Mouse (Mus musculus) cerebellum, adult (tissue): ENCODE data around the gene Rps18.
"Not testable (repeated sequence)": the region's sequence is repeated elsewhere in the genome, so short reads cannot be mapped to it uniquely, and the experiment has no call there.

ENCODE experiments used
- ATAC-seq: cut with Nextera tagmentation; 2 replicates; pipeline ENCODE4 v1.9.2; 2017; ENCODE audit warnings: mild to moderate bottlenecking, moderate library complexity, mixed read lengths; ENCODE audit not compliant: insufficient number of reproducible peaks, low FRiP score, low TSS enrichment

The Rps18 gene

DNA sequence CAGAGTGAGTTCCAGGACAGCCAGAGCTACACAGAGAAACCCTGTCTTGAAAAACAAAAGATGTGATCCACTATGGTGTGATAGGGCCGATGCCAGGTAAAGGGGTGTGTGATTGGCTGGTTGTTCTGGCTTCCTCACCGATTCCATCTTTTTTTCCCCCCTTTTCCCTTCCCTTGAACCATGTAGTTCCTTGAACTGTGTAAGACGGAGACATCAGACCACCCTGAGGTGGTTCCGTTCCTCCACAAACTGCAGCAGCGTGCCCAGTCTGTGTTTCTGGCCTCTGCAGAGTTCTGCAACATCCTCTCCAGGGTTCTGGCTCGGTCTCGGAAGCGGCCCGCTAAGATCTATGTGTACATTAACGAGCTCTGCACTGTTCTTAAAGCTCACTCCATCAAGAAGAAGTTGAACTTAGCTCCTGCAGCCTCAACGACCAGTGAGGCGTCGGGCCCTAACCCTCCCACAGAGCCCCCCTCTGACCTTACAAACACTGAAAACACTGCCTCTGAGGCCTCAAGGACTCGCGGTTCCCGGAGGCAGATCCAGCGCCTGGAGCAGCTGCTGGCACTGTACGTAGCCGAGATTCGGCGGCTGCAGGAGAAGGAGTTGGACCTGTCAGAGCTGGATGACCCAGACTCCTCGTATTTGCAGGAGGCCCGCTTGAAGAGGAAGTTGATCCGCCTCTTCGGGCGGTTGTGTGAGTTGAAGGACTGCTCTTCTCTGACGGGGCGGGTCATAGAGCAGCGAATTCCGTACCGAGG lies 44.6 kb downstream of the Rps18 start:
- ATAC-seq, result no peak

DNA sequence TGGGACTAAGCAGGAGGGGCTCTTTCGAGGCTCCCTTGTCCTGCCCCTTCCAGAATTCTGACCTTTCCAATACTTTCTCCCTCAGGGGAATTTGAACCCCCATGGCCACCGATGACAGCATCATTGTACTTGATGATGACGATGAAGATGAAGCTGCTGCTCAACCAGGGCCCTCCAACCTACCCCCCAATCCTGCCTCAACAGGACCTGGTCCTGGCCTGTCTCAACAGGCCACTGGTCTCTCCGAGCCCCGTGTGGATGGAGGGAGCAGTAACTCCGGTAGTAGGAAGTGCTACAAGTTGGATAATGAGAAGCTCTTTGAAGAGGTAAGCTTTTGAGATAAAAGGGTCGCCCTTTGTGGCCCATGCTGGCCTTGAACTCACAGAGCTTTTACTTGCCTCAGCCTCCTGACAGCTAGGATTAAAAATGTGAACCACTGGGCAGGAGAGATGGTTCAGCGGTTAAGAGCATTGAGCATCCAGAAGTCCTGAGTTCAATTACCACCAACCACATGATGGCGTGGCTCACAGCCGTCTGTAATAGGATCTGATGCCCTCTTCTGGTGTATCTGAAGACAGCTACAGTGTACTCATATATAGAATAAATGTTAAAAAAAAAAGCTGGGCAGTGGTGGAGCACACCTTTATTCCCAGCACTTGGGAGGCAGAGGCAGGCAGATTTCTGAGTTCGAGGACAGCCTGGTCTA lies 45.3 kb downstream of the Rps18 start:
- no peak for ATAC-seq

DNA sequence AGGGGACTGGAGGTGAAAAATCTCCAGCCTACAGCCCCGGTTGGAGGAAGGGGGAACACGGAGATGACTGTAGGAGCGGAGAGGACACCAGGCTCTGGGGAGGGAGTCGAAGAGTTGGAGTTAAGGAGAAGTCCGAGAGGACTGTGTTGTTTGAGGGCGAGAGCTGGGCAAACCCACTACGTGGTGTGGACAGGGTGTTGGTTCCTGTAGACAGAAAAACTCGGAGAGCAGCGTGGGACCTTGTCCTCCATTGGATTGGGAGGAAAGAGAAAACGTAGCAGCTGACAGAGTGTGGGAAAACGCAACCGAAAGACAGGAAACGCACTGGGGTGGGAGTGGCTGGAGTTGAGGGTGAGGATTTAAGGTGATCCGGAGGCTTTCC lies 45.9 kb downstream of the Rps18 start:
- ATAC-seq, result no peak

DNA sequence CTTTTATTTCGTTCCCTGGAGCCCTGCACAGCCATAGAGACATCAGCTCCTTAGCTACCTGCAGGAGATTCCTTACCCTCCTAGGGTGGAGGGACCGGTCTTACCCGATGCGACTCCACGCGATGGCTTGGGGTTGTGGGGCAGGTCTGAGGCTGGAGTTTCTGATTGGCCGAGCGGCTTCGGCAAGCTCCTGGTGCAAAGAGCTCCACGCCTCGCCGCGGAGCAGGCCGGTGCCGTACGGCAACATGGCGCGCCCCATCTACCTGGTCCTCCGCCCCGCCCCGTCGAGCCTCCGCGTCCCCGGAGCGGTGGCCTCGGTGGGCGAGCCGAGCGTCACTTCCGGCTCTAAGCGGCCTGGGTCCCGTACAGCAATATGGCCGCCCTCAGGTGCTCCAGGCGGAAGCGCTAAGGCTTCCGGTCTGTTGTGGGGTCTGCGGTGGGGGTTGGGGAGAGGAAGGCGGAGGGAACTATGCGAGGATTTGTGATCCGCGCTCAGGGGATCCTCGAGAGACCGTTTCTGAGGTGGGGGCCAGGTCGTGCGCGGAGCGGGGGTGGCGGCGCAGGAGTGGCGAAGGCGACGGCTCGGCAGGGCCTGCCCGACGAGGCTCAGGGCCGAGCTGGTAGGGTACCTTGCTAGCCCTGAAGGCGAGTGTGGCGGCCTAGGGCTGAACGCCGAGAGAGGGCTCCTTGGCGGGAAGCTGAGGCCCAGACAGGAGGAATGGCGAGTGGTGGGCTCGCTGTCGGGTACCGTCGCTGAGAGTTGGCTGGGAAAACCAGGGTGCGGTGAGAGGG lies 46.5 kb downstream of the Rps18 start, which contains the start of gene Daxx:
Daxx (plus strand) TSS at position 338 of the 792 bp plus-strand sequence.
- peak; percentile 95 for ATAC-seq

DNA sequence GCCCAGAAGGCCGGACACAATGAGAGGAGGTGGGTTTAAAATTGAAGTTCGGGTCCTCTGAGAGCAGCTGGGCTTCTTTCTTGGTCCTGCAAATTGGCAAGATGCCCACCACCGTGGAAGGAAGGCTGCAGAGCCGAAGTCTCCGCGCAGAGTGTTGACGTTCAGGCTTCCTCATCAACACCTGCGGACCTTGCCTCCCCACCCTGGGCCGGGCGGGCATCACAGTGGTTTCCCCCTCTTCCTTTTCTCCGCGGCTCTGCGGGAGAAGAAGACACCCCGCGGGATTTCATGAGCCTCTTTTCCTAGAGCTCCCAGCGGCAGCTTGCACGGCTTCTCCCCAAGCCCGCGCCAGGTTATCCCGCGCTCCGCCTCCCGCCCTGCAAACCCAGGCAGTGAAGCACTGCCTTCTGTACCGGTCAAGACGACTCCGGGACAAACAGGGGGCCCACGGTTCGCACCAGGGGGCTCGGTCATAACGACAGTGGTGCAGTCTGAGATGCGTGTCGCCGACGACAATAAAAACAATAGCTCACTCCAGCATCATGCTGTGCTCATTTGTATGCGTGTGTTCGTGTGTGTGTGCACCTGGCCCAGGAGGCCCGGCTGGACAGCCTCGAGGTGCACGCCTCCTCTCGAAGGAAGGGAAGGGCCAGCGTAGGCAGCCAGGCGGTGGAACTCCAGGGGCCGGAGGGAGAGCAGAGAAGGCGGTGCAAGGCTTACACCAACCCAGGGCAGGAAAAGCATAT lies 47.3 kb downstream of the Rps18 start:
- ATAC-seq, result peak; percentile 36; the same call in 1 of the 2 replicates

DNA sequence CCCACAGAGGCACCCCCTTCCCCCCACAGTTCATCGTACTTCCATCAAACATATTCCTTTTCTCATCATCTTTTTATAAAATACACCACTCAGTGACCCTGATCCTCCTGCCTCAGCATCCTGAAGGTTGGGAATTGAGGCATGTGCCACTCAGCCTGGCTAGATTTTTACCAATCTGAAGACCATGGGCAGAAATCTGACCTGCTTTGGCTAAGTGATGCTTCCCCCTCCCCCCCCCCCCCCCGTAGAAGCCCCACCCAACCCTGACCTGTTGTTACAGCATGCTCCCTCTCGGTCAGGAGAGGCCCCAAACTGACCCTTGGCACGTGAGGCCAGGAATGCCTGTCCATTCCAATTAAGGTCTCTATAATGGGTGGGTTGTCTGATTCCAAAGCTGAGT lies 51.0 kb downstream of the Rps18 start, which contains the start of gene Platr17:
Platr17 (plus strand) TSS at position 301 of the 400 bp plus-strand sequence.
- not testable (repeated sequence) for ATAC-seq

DNA sequence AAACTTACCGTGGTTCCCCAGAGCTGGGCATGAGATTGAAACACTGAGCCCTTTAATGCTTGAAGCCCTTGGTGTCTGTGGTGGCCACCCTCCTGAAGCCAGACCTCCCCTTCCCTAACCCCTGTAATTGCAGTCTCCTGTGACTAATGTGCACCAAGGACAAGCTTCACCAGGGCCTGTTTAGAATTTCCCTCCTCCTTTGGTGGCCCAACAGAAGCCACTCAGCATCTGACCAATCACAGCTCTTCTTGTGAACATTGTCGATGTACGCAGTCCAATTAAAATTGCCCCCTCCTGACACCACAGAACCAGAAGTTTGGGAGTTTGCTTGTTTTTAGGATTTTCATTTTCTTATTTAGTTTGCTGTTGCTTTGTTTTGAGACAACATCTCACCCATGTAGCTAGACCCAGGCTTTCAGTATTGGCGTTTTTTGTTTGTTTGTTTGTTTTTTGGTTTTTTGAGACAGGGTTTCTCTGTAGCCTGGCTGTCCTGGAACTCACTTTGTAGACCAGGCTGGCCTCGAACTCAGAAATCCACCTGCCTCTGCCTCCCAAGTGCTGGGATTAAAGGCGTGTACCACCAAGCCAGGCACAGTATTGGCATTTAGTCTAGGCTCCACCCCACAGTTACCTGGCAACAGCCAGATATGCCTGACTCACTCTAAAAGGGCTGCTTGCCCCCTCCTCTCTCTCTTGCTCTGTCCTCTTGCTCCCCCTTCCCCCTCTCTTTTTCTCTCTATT lies 51.7 kb downstream of the Rps18 start:
- not testable (repeated sequence) for ATAC-seq

DNA sequence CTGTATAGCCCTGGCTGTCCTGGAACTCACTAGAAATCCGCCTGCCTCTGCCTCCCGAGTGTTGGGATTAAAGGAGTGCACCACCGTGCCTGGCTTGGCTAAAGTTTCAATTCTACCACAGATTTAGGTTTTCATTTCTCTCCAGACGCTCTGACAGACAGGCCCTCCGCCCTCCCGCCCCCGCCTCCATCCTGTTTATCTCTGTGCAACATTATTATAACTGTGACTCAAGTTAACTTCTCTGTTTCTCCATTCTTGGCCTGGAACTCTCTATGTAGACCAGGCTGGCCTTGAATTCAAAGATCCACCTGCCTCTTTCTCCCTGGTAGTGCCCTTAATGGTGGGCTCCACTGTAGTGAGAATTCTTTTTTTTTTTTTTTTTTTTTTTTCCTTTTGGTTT lies 53.3 kb downstream of the Rps18 start:
- ATAC-seq, result no peak

DNA sequence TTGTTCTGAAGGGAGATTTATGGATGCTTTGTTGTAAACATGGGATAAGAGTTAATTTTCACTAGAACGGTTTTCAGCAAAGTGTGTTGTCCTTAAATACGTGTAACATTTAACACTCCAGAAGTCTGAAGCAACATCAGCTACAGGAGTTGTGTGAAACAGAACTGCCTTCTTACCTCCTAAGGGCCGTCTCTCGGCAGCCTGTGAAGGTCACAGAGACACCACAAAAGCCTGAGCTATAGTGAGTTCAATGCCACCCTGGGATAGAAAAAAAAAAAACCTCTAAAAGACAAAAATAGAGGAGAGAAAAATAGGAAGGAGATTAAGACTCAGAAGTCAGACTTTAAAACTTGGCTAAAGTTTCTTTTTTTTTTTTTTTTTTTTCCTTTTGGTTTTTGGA lies 53.7 kb downstream of the Rps18 start:
- ATAC-seq, result no peak
